Mouse (Mus musculus) lung, postnatal 25 days (tissue): ENCODE data around the gene Fam160b1.

Source experiments
- DNase-seq: peaks from one replicate; pipeline ENCODE4 v3.0.0; 2022; ENCODE audit warnings: low spot score

The Fam160b1 gene

DNA sequence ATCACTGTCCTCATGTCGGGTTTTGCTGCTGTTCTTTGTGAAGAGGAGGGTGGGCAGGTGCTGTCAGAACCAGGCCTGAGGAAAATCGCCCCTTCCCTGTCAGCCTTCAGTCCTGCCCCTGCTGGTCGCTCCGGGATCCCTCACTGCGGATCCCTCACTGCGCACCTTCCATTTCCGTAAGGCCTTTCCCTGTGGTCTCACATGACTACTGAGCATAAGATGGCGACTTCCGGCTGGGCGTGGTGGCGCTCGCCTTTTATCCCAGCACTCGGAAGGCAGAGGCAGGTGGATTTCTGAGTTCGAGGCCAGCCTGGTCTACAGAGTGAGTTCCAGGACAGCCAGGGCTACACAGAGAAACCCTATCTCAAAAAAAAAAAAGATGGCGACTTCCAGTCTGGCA is 64.8 kb downstream of the Fam160b1 start:
- DNase-seq, result no peak

GRCm38 (mm10) chr19:57426841-57427240 is 66.4 kb downstream of the Fam160b1 start:
- no peak for DNase-seq

- DNase-seq, result no peak
These were observed 67.4 kb downstream of the Fam160b1 start for GRCm38 (mm10) chr19:57427756-57428438.

DNA sequence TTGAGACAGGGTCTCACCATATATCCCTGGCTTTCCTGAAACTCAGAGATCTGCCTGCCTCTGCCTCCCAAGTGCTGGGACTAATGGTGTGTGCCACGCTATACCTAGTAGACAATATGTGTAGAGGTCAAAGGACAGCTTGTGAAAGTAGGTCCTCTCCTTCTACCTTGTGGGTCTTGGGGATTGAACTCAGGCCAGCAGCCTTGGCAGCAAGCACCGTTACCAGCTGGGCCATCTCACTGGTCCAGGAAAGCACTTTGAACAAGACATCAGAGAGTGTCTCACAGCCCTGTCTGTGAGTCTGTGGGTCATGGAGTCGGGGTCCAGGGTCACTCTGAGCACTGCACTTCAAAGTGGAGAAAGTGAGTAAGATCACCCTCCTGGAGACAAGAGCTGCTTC is 68.2 kb downstream of the Fam160b1 start:
- no peak for DNase-seq

DNA sequence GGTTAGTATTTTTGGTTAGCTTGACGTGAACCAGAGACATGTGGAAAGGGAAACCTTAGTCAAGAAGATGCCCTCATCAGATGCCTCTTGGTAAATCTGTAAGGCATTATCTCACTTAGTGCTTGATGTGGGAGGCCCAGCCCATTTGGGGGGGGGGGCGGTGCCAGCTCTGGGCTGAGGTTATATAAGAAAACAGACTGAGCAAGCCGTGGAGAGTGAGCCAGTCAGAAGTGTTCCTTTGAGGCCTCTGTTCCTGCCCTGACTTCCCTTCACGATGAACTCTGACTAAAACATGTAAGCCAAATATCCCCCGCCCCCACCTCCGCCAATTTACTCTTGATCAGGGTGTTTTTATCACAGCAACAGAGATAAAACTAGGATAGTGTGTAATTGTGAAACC is 69.4 kb downstream of the Fam160b1 start:
- DNase-seq, result no peak

- no peak for DNase-seq
These were observed 71.0 kb downstream of the Fam160b1 start for GRCm38 (mm10) chr19:57431476-57431875.

DNA sequence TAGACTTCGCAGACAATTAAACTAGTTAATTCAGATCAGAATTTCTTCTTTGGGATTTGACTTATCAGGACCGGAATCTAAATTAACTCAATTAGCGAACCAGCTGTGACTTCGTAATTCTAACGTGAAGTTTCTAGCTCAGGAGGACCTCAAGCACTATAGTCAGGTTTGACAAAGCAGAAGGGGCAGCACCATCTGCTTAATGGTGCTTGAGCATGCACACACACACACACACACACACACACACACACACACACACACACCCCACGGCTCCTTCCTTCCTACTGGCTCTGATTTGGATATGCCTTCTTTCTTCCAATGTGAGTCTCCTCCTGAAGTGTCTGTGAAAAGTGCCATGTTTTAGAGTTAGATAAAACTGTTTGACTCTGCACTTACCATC is 73.5 kb downstream of the Fam160b1 start:
- DNase-seq, result no peak

- peak; percentile 8 for DNase-seq
These were observed 76.1 kb downstream of the Fam160b1 start for GRCm38 (mm10) chr19:57436586-57437021.

DNA sequence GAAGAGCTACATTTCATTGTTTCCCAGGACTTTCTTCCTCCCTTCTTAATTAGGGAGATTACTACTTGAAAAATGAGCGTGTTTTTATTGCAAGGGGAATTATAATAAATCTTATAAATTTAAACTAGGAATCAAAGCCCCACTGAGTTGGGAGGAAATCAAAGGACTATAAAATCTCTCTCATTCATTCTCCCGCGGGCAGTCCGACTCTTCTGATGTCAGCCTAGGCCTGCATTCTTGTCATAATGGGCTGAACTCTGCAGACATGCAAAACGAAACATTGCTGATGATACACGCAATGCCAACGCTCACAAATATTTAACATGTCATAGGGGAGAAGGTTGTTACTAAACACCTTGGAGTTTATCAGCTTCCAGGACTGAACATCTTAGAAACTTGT is 76.6 kb downstream of the Fam160b1 start:
- no peak for DNase-seq
